ENCODE assay signal across 9 mouse cellular contexts in the genomic region with DNA sequence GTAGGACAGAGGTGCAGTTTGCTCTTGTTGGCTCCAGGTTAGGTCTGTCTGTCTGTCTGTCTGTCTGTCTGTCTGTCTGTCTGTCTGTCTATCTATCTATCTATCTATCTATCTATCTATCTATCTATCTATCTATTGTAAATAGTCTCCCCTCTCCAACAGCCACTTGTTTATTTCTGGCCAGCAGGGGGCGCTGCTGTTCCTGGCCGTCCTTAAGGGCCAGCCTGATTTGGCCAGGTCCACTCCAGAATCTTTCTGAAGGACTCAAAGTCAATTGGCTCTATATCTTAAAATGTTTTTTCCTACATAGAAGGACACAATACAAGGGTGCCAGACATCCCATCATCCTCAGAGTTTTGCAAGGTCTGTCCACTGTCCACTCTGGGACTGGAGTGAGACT. TPM values are rescaled to one million over a fixed set of nuclear protein-coding genes. Genes with fewer than 3 reads are reported as not detected.
A peak's percentile ranks its signal among the peaks of the same experiment; 100 is the strongest.
DNase-seq lines count a peak whose midpoint lies in the region; ATAC-seq and TF ChIP-seq lines count a peak whose summit lies in the region.
"Had no signal": no experiment of that assay in that cellular context is flagged by ENCODE, and none has a peak within 500 bp of the region (broad histone marks: within the 10 kb centered on the region; RNA-seq: fewer than 3 reads in every experiment).

No protein-coding gene starts in this region.

- H3K9me3 ChIP-seq in intestine, embryonic 14.5 days (ENCODE audit: control insufficient read depth, low read length): no peaks in the 10 kb centered on the region
- H3K9me3 ChIP-seq in intestine, embryonic 16.5 days (ENCODE audit: control insufficient read depth, low read length): no peaks in the 10 kb centered on the region
- peaks cover 9% of the 10 kb centered on the region for H3K9me3 ChIP-seq in E14TG2a.4 (ENCODE audit: low read length)
- no peaks in the 10 kb centered on the region for H3K9me3 ChIP-seq in limb, embryonic 10.5 days (replicated peaks)
- H3K9me3 ChIP-seq: embryonic facial prominence, embryonic 13.5 days had no signal

- H3K4me1 ChIP-seq in intestine, embryonic 14.5 days (replicated peaks; ENCODE audit: control insufficient read depth, insufficient read depth, low read length): no peaks in the 10 kb centered on the region
- no peaks in the 10 kb centered on the region for H3K4me1 ChIP-seq in intestine, embryonic 16.5 days (ENCODE audit: control insufficient read depth, insufficient read depth, low read length)
- H3K4me1 ChIP-seq in E14TG2a.4 (replicated peaks; ENCODE audit: low read depth, low read length): peaks cover 9% of the 10 kb centered on the region
- H3K4me1 ChIP-seq in bone marrow macrophage, adult 2 months (ENCODE audit: control insufficient read depth, insufficient read depth, low read length): no peaks in the 10 kb centered on the region
- H3K4me1 ChIP-seq in limb, embryonic 10.5 days: peaks cover 2% of the 10 kb centered on the region; the same call in 1 of the 2 replicates

- 2% methylated on average over 2 of the region's 2 CpGs for WGBS in intestine, embryonic 14.5 days
- WGBS in intestine, embryonic 16.5 days: 0% methylated on average over 2 of the region's 2 CpGs
- WGBS in limb, embryonic 10.5 days: 3% methylated on average over 2 of the region's 2 CpGs

- no peak overlapping the region for H3K27ac ChIP-seq in intestine, embryonic 14.5 days (ENCODE audit: low read depth)
- H3K27ac ChIP-seq in intestine, embryonic 16.5 days (ENCODE audit: low read length): no peak overlapping the region
- no peak overlapping the region for H3K27ac ChIP-seq in bone marrow macrophage, adult 2 months (ENCODE audit: insufficient read depth, low read depth, low read length)
- H3K27ac ChIP-seq in limb, embryonic 10.5 days: no peak overlapping the region
- H3K27ac ChIP-seq: embryonic facial prominence, embryonic 13.5 days had no signal

- peak; percentile 65 for TF ChIP-seq CTCF in E14TG2a.4 (conservative IDR thresholded peaks at IDR 0.05; ENCODE audit: low read length)
- TF ChIP-seq CTCF in bone marrow macrophage, adult 2 months (IDR thresholded peaks at IDR 0.05; ENCODE audit: low read depth, low read length): peak; percentile 75

- no peak overlapping the region for H3K9ac ChIP-seq in intestine, embryonic 14.5 days (ENCODE audit: low read length)
- no peak overlapping the region for H3K9ac ChIP-seq in intestine, embryonic 16.5 days (ENCODE audit: low read depth, low read length)
- H3K9ac ChIP-seq: embryonic facial prominence, embryonic 13.5 days had no signal

- no peak for TF ChIP-seq POLR2A in bone marrow macrophage, adult 2 months (IDR thresholded peaks at IDR 0.05; ENCODE audit: borderline replicate concordance, low read depth, low read length)

- H3K4me3 ChIP-seq in intestine, embryonic 14.5 days (ENCODE audit: low read depth, low read length): no peak overlapping the region
- H3K4me3 ChIP-seq in intestine, embryonic 16.5 days (ENCODE audit: low read length): no peak overlapping the region
- no peak overlapping the region for H3K4me3 ChIP-seq in E14TG2a.4 (replicated peaks; ENCODE audit: low read length)
- H3K4me3 ChIP-seq in bone marrow macrophage, adult 2 months (ENCODE audit: insufficient read depth, low read length): no peak overlapping the region
- H3K4me3 ChIP-seq in limb, embryonic 10.5 days: no peak overlapping the region
- H3K4me3 ChIP-seq: embryonic facial prominence, embryonic 13.5 days had no signal

- DNase-seq in intestine, embryonic 14.5 days (ENCODE audit: low spot score): peak; percentile 80
- DNase-seq in forelimb bud, embryonic 11.5 days (ENCODE audit: low read depth, low spot score): peak; percentile 57
- DNase-seq in limb, embryonic 10.5 days (ENCODE audit: low spot score): peak; percentile 82
- DNase-seq in ovary, postnatal 14 days (ENCODE audit: low spot score): peak; percentile 70
- DNase-seq in urinary bladder, postnatal 4 days (ENCODE audit: low spot score in 2 of 2): peak; percentile 43 to 85

- ATAC-seq in intestine, embryonic 14.5 days (replicated peaks; ENCODE audit: low FRiP score, low TSS enrichment, low read depth): no peak
- no peak for ATAC-seq in intestine, embryonic 16.5 days

- H3K27me3 ChIP-seq in intestine, embryonic 14.5 days (replicated peaks; ENCODE audit: control insufficient read depth, insufficient read depth, low read length): no peaks in the 10 kb centered on the region
- H3K27me3 ChIP-seq in intestine, embryonic 16.5 days (replicated peaks; ENCODE audit: control insufficient read depth, insufficient read depth, low read length): no peaks in the 10 kb centered on the region
- peaks cover 18% of the 10 kb centered on the region; the same call in 1 of the 2 replicates for H3K27me3 ChIP-seq in E14TG2a.4 (ENCODE audit: insufficient read depth, low read length)
- H3K27me3 ChIP-seq in limb, embryonic 10.5 days (ENCODE audit: low read depth, poor library complexity, severe bottlenecking): no peaks in the 10 kb centered on the region
- H3K27me3 ChIP-seq: embryonic facial prominence, embryonic 13.5 days had no signal

- H3K4me2 ChIP-seq in intestine, embryonic 14.5 days (ENCODE audit: low read length): no peak overlapping the region
- no peak overlapping the region for H3K4me2 ChIP-seq in intestine, embryonic 16.5 days (ENCODE audit: low read depth, low read length)
- H3K4me2 ChIP-seq: embryonic facial prominence, embryonic 13.5 days had no signal

- H3K36me3 ChIP-seq in intestine, embryonic 14.5 days (ENCODE audit: control insufficient read depth, insufficient read depth, low read length): no peaks in the 10 kb centered on the region
- H3K36me3 ChIP-seq in intestine, embryonic 16.5 days (ENCODE audit: control insufficient read depth, insufficient read depth, low read length): no peaks in the 10 kb centered on the region
- no peaks in the 10 kb centered on the region for H3K36me3 ChIP-seq in E14TG2a.4 (ENCODE audit: insufficient read depth, low read length)
- no peaks in the 10 kb centered on the region for H3K36me3 ChIP-seq in limb, embryonic 10.5 days
- H3K36me3 ChIP-seq: embryonic facial prominence, embryonic 13.5 days had no signal

RNA-seq across cellular contexts. Expression of a gene that starts 25.8 kb away (rescaled TPM):
- polyA plus RNA-seq in intestine, embryonic 14.5 days (2014; fragmentation: Nextera tagmentation; extraction: Ambion mirVana): 0.32 TPM in 1 of 2 replicates, not detected in the other
- polyA plus RNA-seq in intestine, embryonic 16.5 days (2015; fragmentation: Nextera tagmentation; extraction: Ambion mirVana): not detected in 2 replicates
- not detected in 2 replicates for polyA plus RNA-seq in bone marrow macrophage, adult 2 months (2012; ENCODE audit: insufficient read depth, insufficient read length, missing spikeins)
- polyA plus RNA-seq in limb, embryonic 10.5 days (2016; fragmentation: Nextera tagmentation; extraction: Ambion mirVana): 0.05 and 0.40 TPM in 2 replicates
